Mouse (Mus musculus): ENCODE results near the gene Gapdh.

DNA sequence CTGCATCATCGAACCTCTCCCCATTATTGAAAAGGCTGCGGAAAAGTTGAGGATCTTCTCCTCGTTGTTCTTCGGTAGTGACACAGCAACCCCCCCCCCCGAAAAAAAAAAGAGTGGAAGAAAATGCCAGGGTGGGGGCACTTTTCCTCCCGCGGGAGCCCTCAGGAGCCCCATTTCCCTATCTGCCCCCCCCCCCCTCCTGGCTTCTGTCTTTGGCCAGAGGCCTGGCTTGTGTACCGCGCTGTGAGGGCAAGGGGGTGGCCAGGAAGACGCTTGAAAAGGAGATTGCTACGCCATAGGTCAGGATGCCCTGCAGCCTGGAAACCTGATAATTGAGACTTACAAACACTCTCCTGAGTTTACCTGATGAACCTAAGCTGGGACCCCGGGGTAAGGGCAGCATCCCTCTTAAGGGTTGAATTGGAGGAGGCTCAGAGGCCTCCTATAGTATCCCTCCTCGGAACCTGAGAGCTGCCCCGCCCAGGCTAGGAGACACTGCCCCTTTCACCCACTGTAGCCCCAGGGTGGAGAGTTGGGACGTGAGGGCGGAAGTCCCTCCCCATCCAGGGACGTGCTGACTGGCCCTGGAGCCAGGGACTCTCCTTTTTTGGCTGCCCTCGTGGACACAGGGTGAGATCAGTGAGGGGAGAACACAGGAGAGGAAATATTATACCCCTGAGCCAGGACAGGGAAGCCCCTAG, at the start of gene Gapdh:
- TF ChIP-seq CTCF (IDR thresholded peaks at IDR 0.05; ENCODE audit: extremely low read depth, insufficient read depth, insufficient read length, insufficient replicate concordance), result no peak
- TF ChIP-seq POLR2A (IDR thresholded peaks at IDR 0.05; ENCODE audit: low read depth, low read length), result no peak

Data from spleen, adult 2 months (tissue).